Mouse (Mus musculus) kidney, adult 8-10 months (tissue): ENCODE data around the gene Slc4a2.

Experiments used
- DNase-seq, 2 experiments: peaks; one replicate each; pipeline ENCODE4 v3.0.0; 2022

Gene Slc4a2

GRCm38 (mm10) chr5:24470600-24470999 is 47.0 kb downstream of the Slc4a2 start:
- peak; percentile 68 to 83 for DNase-seq

GRCm38 (mm10) chr5:24472884-24473619 is 49.4 kb downstream of the Slc4a2 start:
- peak in 1 of 2 experiments; percentile 15 for DNase-seq

- no peak for DNase-seq
Observed at GRCm38 (mm10) chr5:24474025-24474722, 50.5 kb downstream of the Slc4a2 start.

GRCm38 (mm10) chr5:24474723-24475261 is 51.2 kb downstream of the Slc4a2 start:
- peak in 1 of 2 experiments; percentile 26 for DNase-seq

GRCm38 (mm10) chr5:24475476-24476241 is 52.0 kb downstream of the Slc4a2 start:
- DNase-seq: peak; percentile 54 to 72

GRCm38 (mm10) chr5:24477909-24478308 is 54.3 kb downstream of the Slc4a2 start:
- no peak for DNase-seq

- peak; percentile 72 to 87 for DNase-seq
Observed at GRCm38 (mm10) chr5:24481647-24482046, 58.0 kb downstream of the Slc4a2 start.

GRCm38 (mm10) chr5:24482247-24483079 is 58.8 kb downstream of the Slc4a2 start:
- DNase-seq: peak; percentile 85 to 86

- peak; percentile 81 to 87 for DNase-seq
Observed at GRCm38 (mm10) chr5:24483326-24483725, 59.7 kb downstream of the Slc4a2 start.

- no peak for DNase-seq
Observed at GRCm38 (mm10) chr5:24484963-24485362, 61.3 kb downstream of the Slc4a2 start.

- peak; percentile 84 to 90 for DNase-seq
Observed at GRCm38 (mm10) chr5:24486097-24486496, 62.5 kb downstream of the Slc4a2 start.

- DNase-seq: no peak
Observed at GRCm38 (mm10) chr5:24486738-24487137, 63.1 kb downstream of the Slc4a2 start.

- DNase-seq: no peak
Observed at GRCm38 (mm10) chr5:24490413-24490920, 66.8 kb downstream of the Slc4a2 start.
